Mouse (Mus musculus) 3T3-L1 (cell line): ENCODE results near the gene Atg4c.

Experiments
- DNase-seq: peaks from one replicate; pipeline ENCODE4 v3.0.0-alpha.2; 2015; ENCODE audit warnings: low read depth, low spot score

Gene Atg4c

GRCm38 (mm10) chr4:99263663-99264062 lies 69.9 kb downstream of the Atg4c start:
- DNase-seq: no peak

DNA sequence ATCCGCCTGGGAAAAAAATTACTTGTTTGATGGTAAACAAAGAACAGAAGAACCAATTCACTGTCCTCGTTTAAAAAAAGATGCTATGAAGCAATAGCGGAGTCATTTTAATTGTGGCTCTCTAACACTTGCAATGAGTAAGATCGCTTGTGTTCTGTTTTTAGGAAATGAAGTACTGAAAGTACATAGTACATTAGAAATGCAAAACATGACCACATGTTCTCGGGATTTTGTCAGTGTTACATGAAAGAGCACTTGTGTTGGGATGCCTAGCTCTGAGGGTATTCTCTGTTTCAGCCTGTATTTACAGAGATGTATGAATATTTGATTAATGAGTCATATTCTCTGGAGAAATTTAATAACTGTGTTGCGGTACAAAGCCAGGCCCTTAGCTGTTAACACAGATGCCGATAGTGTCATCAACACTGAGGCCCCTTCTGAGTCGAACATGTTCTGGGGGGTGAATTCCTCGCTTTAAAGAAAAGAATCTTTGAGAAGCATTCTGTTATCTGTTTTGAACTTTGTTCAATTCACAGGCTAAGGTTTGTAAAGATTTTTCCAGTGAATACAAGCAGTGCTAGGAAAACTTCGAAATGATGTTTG lies 73.2 kb downstream of the Atg4c start:
- peak; percentile 58 for DNase-seq

DNA sequence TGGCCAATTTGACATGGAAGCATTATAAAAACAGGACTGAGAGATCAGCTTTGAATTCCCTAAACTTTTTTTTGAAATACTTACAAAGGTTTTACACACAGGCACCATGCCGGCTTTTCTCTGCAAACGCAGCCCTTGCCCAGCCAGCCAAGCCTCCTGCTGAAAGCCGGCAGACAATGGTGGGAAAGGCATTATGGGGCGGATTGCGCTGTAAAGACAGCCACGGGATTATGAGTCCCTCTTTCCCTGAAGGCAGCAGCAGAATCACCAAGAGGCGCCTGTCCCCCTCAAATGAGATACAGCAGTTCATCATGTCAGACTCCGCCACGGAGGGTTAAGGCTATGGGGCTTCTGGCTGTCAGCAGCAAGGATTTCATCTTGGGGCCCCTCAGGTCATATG lies 79.1 kb downstream of the Atg4c start:
- no peak for DNase-seq

DNA sequence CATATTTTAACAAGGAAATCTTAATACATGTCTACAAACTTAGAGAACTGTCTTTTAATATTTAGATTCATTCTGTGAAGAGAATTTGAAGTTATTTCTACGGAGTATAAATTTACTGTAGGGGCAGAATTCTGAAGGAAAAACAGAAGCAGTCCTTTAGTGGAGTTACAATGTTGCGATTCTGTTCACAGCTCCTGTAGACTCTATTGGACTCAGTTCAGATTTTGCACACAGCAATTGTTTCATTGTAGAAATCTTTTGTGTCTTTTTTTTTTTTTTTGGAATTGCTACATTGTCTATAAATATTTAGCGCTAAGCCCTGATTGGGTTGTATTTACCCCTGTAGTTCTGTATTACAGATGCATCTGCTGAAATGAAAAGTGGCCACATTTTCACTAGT lies 79.7 kb downstream of the Atg4c start:
- DNase-seq: no peak

- DNase-seq: no peak
Observed at GRCm38 (mm10) chr4:99273979-99274378, 80.2 kb downstream of the Atg4c start.

GRCm38 (mm10) chr4:99278876-99279275 lies 85.1 kb downstream of the Atg4c start:
- no peak for DNase-seq

GRCm38 (mm10) chr4:99281711-99282110 lies 88.0 kb downstream of the Atg4c start:
- DNase-seq: no peak

DNA sequence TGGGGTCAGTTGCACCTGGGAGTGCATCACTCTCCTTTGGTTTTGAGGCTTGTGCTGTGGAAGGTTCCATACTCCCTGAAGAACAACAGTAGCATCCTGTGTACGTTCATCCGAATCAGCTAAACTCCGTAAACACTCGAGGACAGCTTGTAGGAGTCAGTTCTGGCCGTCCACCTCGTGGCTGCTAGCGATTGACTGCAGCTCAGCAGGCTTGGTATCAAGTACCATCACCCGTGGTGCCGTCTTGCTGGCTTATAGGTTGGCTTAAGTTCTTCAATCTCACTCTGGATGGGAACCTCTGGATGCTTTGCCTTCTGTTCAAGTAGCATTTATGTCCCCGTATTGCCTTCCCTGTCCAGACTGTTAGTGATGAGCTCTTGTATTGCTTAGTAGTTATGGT lies 95.6 kb downstream of the Atg4c start:
- DNase-seq: no peak

DNA sequence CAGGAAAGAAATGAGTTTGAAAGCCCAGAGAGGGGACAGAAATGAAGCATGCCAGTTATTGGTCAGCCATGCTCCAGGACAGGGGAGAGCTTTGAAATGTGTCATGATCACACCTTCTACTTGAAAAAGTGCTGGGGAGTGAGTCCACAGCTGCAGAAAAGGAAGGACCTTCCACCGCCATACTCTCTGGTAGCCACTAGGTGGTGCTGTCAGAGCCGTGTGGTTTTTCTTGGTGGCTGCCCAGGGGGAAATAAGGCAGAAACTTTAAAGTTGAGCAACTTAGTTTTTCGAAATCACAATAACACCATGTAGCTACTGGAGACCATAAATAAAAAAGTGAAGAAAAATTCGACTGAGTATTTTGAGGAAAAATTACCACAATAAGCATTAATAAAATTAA lies 104.9 kb downstream of the Atg4c start:
- DNase-seq: peak; percentile 69

DNA sequence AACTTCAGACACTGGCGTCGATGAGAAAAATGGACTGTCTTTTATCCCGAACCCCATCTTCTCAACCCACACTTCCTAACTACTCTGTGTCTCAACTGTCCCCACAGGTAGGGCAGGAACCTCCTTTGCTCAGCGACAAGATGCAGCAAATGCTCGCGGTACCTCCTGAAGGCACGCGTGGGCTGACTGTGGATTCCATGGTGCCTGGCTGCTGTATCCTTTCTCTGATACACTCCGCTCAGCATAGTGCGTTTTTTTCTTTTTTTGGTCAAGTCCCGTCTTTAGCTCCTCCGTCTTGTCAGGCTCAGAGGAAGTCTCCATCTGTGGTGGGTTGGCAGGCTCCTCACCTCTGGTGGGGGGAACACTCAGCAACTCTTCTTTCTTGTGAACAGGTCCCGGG lies 111.1 kb downstream of the Atg4c start:
- no peak for DNase-seq
